ENCODE assay signal across 10 mouse cellular contexts in the genomic region with DNA sequence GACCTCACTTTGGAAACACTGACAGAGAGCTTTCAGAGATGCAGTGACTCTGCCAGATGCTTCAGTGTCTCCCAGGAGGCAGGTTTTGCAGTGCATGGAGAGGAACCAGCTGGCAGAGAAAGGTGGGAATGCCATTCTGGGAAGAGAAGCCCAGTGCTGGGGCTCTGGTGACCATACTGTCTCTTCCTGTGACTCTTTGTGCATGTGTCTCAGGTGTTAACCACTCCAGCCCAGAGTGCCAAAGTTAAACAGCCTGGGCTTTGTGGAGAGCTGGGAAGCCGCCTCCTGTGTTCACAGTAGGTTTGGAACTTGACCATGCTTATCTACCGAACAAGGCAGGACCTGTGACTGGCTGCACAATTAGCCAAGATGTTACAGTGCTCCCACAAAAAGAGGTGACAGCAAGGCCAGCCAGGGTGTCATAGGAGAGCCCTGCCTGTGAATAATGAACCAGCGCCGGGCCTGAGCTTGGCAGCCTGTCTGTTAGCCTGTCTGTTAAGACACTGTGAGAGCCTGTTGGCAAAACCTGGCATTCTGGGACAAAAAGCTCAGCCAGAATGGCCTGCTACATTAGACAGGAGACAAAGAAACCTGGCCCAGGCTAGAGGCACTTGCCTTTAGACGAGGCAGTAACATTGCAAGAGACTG. TPM values are rescaled to one million over a fixed set of nuclear protein-coding genes. Genes with fewer than 3 reads are reported as not detected.
DNase-seq lines count a peak whose midpoint lies in the region; ATAC-seq lines count a peak whose summit lies in the region.
"Had no signal": no experiment of that assay in that cellular context is flagged by ENCODE, and none has a peak within 500 bp of the region (broad histone marks: within the 10 kb centered on the region; RNA-seq: fewer than 3 reads in every experiment).

No protein-coding gene starts in this region.

- peaks cover 14% of the 10 kb centered on the region for H3K4me1 ChIP-seq in forebrain, embryonic 16.5 days (replicated peaks; ENCODE audit: control insufficient read depth, insufficient read depth, low read length)
- H3K4me1 ChIP-seq in neural tube, embryonic 15.5 days, result peaks cover 10% of the 10 kb centered on the region

- H3K27ac ChIP-seq in forebrain, embryonic 16.5 days (ENCODE audit: low read length), result peak overlapping the region; percentile 48
- H3K27ac ChIP-seq in neural tube, embryonic 15.5 days (replicated peaks), result peak overlapping the region; percentile 18; the same call in 1 of the 2 replicates
- H3K27ac ChIP-seq: lung, embryonic 15.5 days had no signal

- 0 out of 2 replicates have a peak overlapping the region, but pooled peaks have one; percentile 22 for H3K9ac ChIP-seq in forebrain, embryonic 16.5 days (replicated peaks; ENCODE audit: low read depth, low read length)
- no peak overlapping the region for H3K9ac ChIP-seq in neural tube, embryonic 15.5 days (replicated peaks)
- H3K9ac ChIP-seq: lung, embryonic 15.5 days had no signal

- 16% methylated on average over 5 of the region's 5 CpGs for WGBS in forebrain, embryonic 16.5 days
- 44% methylated on average over 5 of the region's 5 CpGs for WGBS in neural tube, embryonic 15.5 days

- intact Hi-C loops in left cerebral cortex, postnatal 4 days (cut with DNase I), result no loop called here
- intact Hi-C loops in left cerebral cortex, postnatal 36 days (cut with DNase I), result no loop called here

- no peaks in the 10 kb centered on the region for H3K36me3 ChIP-seq in forebrain, embryonic 16.5 days (ENCODE audit: control insufficient read depth, insufficient read depth)
- no peaks in the 10 kb centered on the region for H3K36me3 ChIP-seq in neural tube, embryonic 15.5 days
- H3K36me3 ChIP-seq: lung, embryonic 15.5 days had no signal

- H3K4me3 ChIP-seq in forebrain, embryonic 16.5 days (replicated peaks; ENCODE audit: low read length), result no peak overlapping the region
- no peak overlapping the region for H3K4me3 ChIP-seq in neural tube, embryonic 15.5 days (replicated peaks)
- H3K4me3 ChIP-seq: lung, embryonic 15.5 days had no signal

- peak; percentile 20 for DNase-seq in embryo, embryonic 9.5 days (ENCODE audit: extremely low spot score)
- no peak for DNase-seq in embryo, embryonic 10 days (ENCODE audit: low spot score)
- DNase-seq in left cerebral cortex, postnatal 4 days, result peak; percentile 73
- no peak for DNase-seq in left cerebral cortex, postnatal 36 days (ENCODE audit: low spot score in 2 of 2)
- DNase-seq in urinary bladder, postnatal 4 days (ENCODE audit: low spot score in 2 of 2), result no peak
- DNase-seq in adrenal gland, adult 2 months, result no peak
- DNase-seq: kidney, postnatal 10 days had no signal

- H3K27me3 ChIP-seq in forebrain, embryonic 16.5 days (replicated peaks; ENCODE audit: control insufficient read depth, insufficient read depth, low read length), result no peaks in the 10 kb centered on the region
- no peaks in the 10 kb centered on the region for H3K27me3 ChIP-seq in neural tube, embryonic 15.5 days (replicated peaks)
- H3K27me3 ChIP-seq: lung, embryonic 15.5 days had no signal

- H3K4me2 ChIP-seq in forebrain, embryonic 16.5 days (ENCODE audit: low read length), result no peak overlapping the region
- no peak overlapping the region for H3K4me2 ChIP-seq in neural tube, embryonic 15.5 days
- H3K4me2 ChIP-seq: lung, embryonic 15.5 days had no signal

- H3K9me3 ChIP-seq in forebrain, embryonic 16.5 days (ENCODE audit: control insufficient read depth, low read length), result no peaks in the 10 kb centered on the region
- H3K9me3 ChIP-seq in neural tube, embryonic 15.5 days (replicated peaks), result no peaks in the 10 kb centered on the region
- H3K9me3 ChIP-seq: lung, embryonic 15.5 days had no signal

- ATAC-seq in forebrain, embryonic 16.5 days, result peak; percentile 94
- ATAC-seq in neural tube, embryonic 15.5 days (ENCODE audit: low FRiP score), result peak; percentile 63

RNA-seq across cellular contexts. Expression of gene Itga6, which starts 25.9 kb away (rescaled TPM):
- 10 to 100 TPM; 27.3 to 32.0 TPM for total RNA-seq in left cerebral cortex, postnatal 4 days (2021)
- 10 to 100 TPM; 22.6 to 25.3 TPM for total RNA-seq in left cerebral cortex, postnatal 36 days (2021)
- 21.6 and 23.7 TPM in 2 replicates for polyA plus RNA-seq in forebrain, embryonic 16.5 days (2015; fragmentation: Nextera tagmentation; extraction: Ambion mirVana)
- 23.1 and 29.3 TPM in 2 replicates for polyA plus RNA-seq in neural tube, embryonic 15.5 days (2015; fragmentation: Nextera tagmentation; extraction: Ambion mirVana)
- total RNA-seq in adrenal gland, adult 2 months (2021), result 100 to 1,000 TPM; 125 to 177 TPM
- polyA plus RNA-seq in adrenal gland, adult 2 months (2012; rRNA removed), result 28.1 and 28.3 TPM in 2 replicates

Comparison
In these comparisons a context has a peak if more than half of its experiments do, and no peak if none do; other contexts are left out.
1. DNase-seq: peak in embryo, embryonic 9.5 days (single experiment) and left cerebral cortex, postnatal 4 days (single experiment); none in embryo, embryonic 10 days (single experiment), left cerebral cortex, postnatal 36 days (0 of 2), urinary bladder, postnatal 4 days (0 of 2) and adrenal gland, adult 2 months (single experiment).